ENCODE assay signal across 8 mouse cellular contexts in the genomic region with DNA sequence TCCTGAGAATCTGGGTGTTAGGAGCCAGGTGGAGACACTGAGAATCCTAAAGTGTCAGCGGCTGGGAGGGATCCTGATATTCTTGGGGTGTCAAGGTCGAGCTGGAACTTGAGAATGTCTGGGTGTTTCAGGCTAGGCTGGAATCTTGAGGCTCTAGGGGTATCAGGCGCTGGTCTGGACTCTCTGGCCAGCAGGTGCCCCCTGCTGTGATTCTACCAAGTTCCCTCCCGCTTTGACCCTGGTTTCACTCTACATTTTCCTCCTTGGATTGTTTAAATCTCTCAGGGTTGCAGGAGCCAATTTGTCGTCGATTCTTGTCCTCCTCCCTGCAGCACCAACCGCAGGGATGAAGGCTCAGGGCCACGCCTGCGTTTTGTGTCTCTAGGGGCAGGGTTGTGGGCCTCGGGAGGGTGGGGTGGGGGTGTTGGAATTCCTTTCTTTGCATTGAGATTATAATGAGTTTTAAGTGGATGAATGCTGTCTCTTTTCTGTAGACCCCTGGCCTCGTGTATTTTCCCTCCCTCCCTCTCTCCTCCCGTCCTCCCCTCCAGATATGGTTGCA. TPM values are rescaled to one million over a fixed set of nuclear protein-coding genes. Genes with fewer than 3 reads are reported as not detected.
DNase-seq lines count a peak whose midpoint lies in the region; ATAC-seq and TF ChIP-seq lines count a peak whose summit lies in the region.

No protein-coding gene starts in this region.

- 7% methylated on average over 12 of the region's 12 CpGs for WGBS in kidney, embryonic 15.5 days
- WGBS in hindbrain, embryonic 14.5 days, result 2% methylated on average over 12 of the region's 12 CpGs
- WGBS in midbrain, embryonic 14.5 days, result 1% methylated on average over 12 of the region's 12 CpGs

- DNase-seq in kidney, postnatal 10 days, result no peak
- DNase-seq in hindbrain, embryonic 14.5 days (ENCODE audit: low spot score), result no peak
- peak; percentile 53 for DNase-seq in midbrain, embryonic 14.5 days
- no peak for DNase-seq in gastrocnemius, postnatal 4 days (ENCODE audit: low spot score in 2 of 2)
- no peak for DNase-seq in adrenal gland, adult (ENCODE audit: inconsistent age in 2 of 2, low spot score in 1 of 2)
- no peak for DNase-seq in spleen, postnatal 4 days (ENCODE audit: low spot score in 2 of 2)

- H3K27me3 ChIP-seq in kidney, embryonic 15.5 days, result no peaks in the 10 kb centered on the region
- no peaks in the 10 kb centered on the region for H3K27me3 ChIP-seq in hindbrain, embryonic 14.5 days (ENCODE audit: control insufficient read depth, insufficient read depth, low read length)
- H3K27me3 ChIP-seq in midbrain, embryonic 14.5 days (ENCODE audit: control insufficient read depth, insufficient read depth, low read length), result no peaks in the 10 kb centered on the region

- TF ChIP-seq CTCF in cortical plate, adult 2 months (IDR thresholded peaks at IDR 0.05; ENCODE audit: extremely low read depth, insufficient read depth, low read length), result no peak

- peak overlapping the region; percentile 82 for H3K4me2 ChIP-seq in kidney, embryonic 15.5 days
- peak overlapping the region; percentile 94 for H3K4me2 ChIP-seq in hindbrain, embryonic 14.5 days (replicated peaks)
- H3K4me2 ChIP-seq in midbrain, embryonic 14.5 days (ENCODE audit: low read length), result peak overlapping the region; percentile 87

- peak overlapping the region; percentile 87 for H3K27ac ChIP-seq in kidney, embryonic 15.5 days
- peak overlapping the region; percentile 92 for H3K27ac ChIP-seq in cortical plate, adult 2 months (ENCODE audit: insufficient read depth, low read length)
- peak overlapping the region; percentile 77 for H3K27ac ChIP-seq in hindbrain, embryonic 14.5 days
- peak overlapping the region; percentile 84 for H3K27ac ChIP-seq in midbrain, embryonic 14.5 days (replicated peaks; ENCODE audit: low read depth, low read length)

- peak; percentile 16; the same call in 1 of the 2 replicates for ATAC-seq in kidney, embryonic 15.5 days (replicated peaks; ENCODE audit: low FRiP score)
- no peak for ATAC-seq in hindbrain, embryonic 14.5 days (ENCODE audit: low FRiP score)
- ATAC-seq in midbrain, embryonic 14.5 days (ENCODE audit: low FRiP score, low TSS enrichment), result no peak

- peaks cover 30% of the 10 kb centered on the region for H3K4me1 ChIP-seq in kidney, embryonic 15.5 days
- H3K4me1 ChIP-seq in cortical plate, adult 2 months (ENCODE audit: control insufficient read depth, insufficient read depth, low read length), result peaks cover 14% of the 10 kb centered on the region
- peaks cover 23% of the 10 kb centered on the region for H3K4me1 ChIP-seq in hindbrain, embryonic 14.5 days (replicated peaks; ENCODE audit: control insufficient read depth, insufficient read depth, low read length)
- H3K4me1 ChIP-seq in midbrain, embryonic 14.5 days (ENCODE audit: control insufficient read depth, insufficient read depth, low read length), result peaks cover 14% of the 10 kb centered on the region

- no peak for TF ChIP-seq POLR2A in cortical plate, adult 2 months (IDR thresholded peaks at IDR 0.05; ENCODE audit: extremely low read depth, insufficient read depth, low read length)

- H3K9me3 ChIP-seq in kidney, embryonic 15.5 days (replicated peaks), result no peaks in the 10 kb centered on the region
- no peaks in the 10 kb centered on the region for H3K9me3 ChIP-seq in hindbrain, embryonic 14.5 days (ENCODE audit: control insufficient read depth, low read length)
- no peaks in the 10 kb centered on the region for H3K9me3 ChIP-seq in midbrain, embryonic 14.5 days (ENCODE audit: control insufficient read depth, low read length)

- peak overlapping the region; percentile 90 for H3K9ac ChIP-seq in kidney, embryonic 15.5 days
- H3K9ac ChIP-seq in hindbrain, embryonic 14.5 days, result peak overlapping the region; percentile 89
- peak overlapping the region; percentile 93 for H3K9ac ChIP-seq in midbrain, embryonic 14.5 days (replicated peaks; ENCODE audit: low read length)

- peak overlapping the region; percentile 91 for H3K4me3 ChIP-seq in kidney, embryonic 15.5 days (replicated peaks)
- peak overlapping the region; percentile 97 for H3K4me3 ChIP-seq in cortical plate, adult 2 months (ENCODE audit: insufficient read depth, low read length)
- H3K4me3 ChIP-seq in hindbrain, embryonic 14.5 days (replicated peaks; ENCODE audit: low read length), result peak overlapping the region; percentile 79
- peak overlapping the region; percentile 84 for H3K4me3 ChIP-seq in midbrain, embryonic 14.5 days (replicated peaks; ENCODE audit: low read depth, low read length)

- H3K36me3 ChIP-seq in kidney, embryonic 15.5 days, result no peaks in the 10 kb centered on the region
- H3K36me3 ChIP-seq in hindbrain, embryonic 14.5 days (replicated peaks; ENCODE audit: control insufficient read depth, insufficient read depth), result no peaks in the 10 kb centered on the region
- no peaks in the 10 kb centered on the region for H3K36me3 ChIP-seq in midbrain, embryonic 14.5 days (ENCODE audit: control insufficient read depth, insufficient read depth, low read length)

RNA-seq across cellular contexts. Expression of gene Rab4a, which starts 0.7 kb away (rescaled TPM):
- polyA plus RNA-seq in kidney, embryonic 15.5 days (2015; fragmentation: Nextera tagmentation; extraction: Ambion mirVana), result 39.6 and 44.9 TPM in 2 replicates
- polyA plus RNA-seq in cortical plate, adult 2 months (2012; rRNA removed), result 72.5 and 72.7 TPM in 2 replicates
- 79.1 and 82.7 TPM in 2 replicates for polyA plus RNA-seq in hindbrain, embryonic 14.5 days (2014; fragmentation: Nextera tagmentation; extraction: Ambion mirVana)
- 69.8 and 75.8 TPM in 2 replicates for polyA plus RNA-seq in midbrain, embryonic 14.5 days (2014; fragmentation: Nextera tagmentation; extraction: Ambion mirVana)
- total RNA-seq in gastrocnemius, postnatal 4 days (2021), result 10 to 100 TPM; 14.2 to 14.3 TPM

RNA-seq across cellular contexts. Expression of gene Ccsap, which starts 53.6 kb away (rescaled TPM):
- 3.5 TPM in 2 replicates for polyA plus RNA-seq in kidney, embryonic 15.5 days (2015; fragmentation: Nextera tagmentation; extraction: Ambion mirVana)
- 45.1 and 48.1 TPM in 2 replicates for polyA plus RNA-seq in cortical plate, adult 2 months (2012; rRNA removed)
- 5.0 TPM in 2 replicates for polyA plus RNA-seq in hindbrain, embryonic 14.5 days (2014; fragmentation: Nextera tagmentation; extraction: Ambion mirVana)
- 4.5 and 4.6 TPM in 2 replicates for polyA plus RNA-seq in midbrain, embryonic 14.5 days (2014; fragmentation: Nextera tagmentation; extraction: Ambion mirVana)
- total RNA-seq in gastrocnemius, postnatal 4 days (2021), result 1 to 10 TPM; 3.5 to 4.9 TPM
